Mouse (Mus musculus) 3134 (cell line): ENCODE data around the gene Mrpl38.
"Not testable (repeated sequence)": the region's sequence is repeated elsewhere in the genome, so short reads cannot be mapped to it uniquely, and the experiment has no call there.

Source experiments
- DNase-seq: peaks from one replicate; pipeline ENCODE4 v3.0.0-alpha.2; 2011; ENCODE audit warnings: low spot score; ENCODE audit not compliant: insufficient read length; ENCODE audit errors: extremely low read depth

Gene Mrpl38

GRCm38 (mm10) chr11:116145481-116146293, 7.0 kb upstream of the Mrpl38 start:
- no peak for DNase-seq

- no peak for DNase-seq
Observed at GRCm38 (mm10) chr11:116143468-116143867, 4.8 kb upstream of the Mrpl38 start.

- peak; percentile 65 for DNase-seq
Observed at GRCm38 (mm10) chr11:116142211-116142991, 3.7 kb upstream of the Mrpl38 start.

- no peak for DNase-seq
Observed at GRCm38 (mm10) chr11:116138096-116138467, 586 bp downstream of the Mrpl38 start.

- DNase-seq, result no peak
Observed at GRCm38 (mm10) chr11:116134171-116134570, 4.5 kb downstream of the Mrpl38 start.

GRCm38 (mm10) chr11:116133497-116133896, 5.2 kb downstream of the Mrpl38 start:
- no peak for DNase-seq

GRCm38 (mm10) chr11:116132366-116133333, 6.0 kb downstream of the Mrpl38 start:
- DNase-seq, result no peak

GRCm38 (mm10) chr11:116131349-116132170, 7.1 kb downstream of the Mrpl38 start:
- DNase-seq, result no peak

- DNase-seq, result peak; percentile 96
Observed at GRCm38 (mm10) chr11:116130488-116131205, 8.0 kb downstream of the Mrpl38 start, which contains the start of gene Trim65. Gene Trim65, minus strand, starts transcription at chr11:116131128.

GRCm38 (mm10) chr11:116129993-116130487, 8.6 kb downstream of the Mrpl38 start:
- no peak for DNase-seq

- no peak for DNase-seq
Observed at GRCm38 (mm10) chr11:116129091-116129790, 9.4 kb downstream of the Mrpl38 start.

GRCm38 (mm10) chr11:116127986-116128385, 10.7 kb downstream of the Mrpl38 start:
- no peak for DNase-seq

GRCm38 (mm10) chr11:116127156-116127980, 11.3 kb downstream of the Mrpl38 start, which contains the start of gene Trim47:
Gene Trim47, minus strand, starts transcription at chr11:116127210.
- no peak for DNase-seq

GRCm38 (mm10) chr11:116126261-116126660, 12.4 kb downstream of the Mrpl38 start:
- DNase-seq, result no peak

- DNase-seq, result not testable (repeated sequence)
Observed at GRCm38 (mm10) chr11:116121731-116122245, 16.9 kb downstream of the Mrpl38 start.

- DNase-seq, result no peak
Observed at GRCm38 (mm10) chr11:116117819-116118218, 20.8 kb downstream of the Mrpl38 start.

- no peak for DNase-seq
Observed at GRCm38 (mm10) chr11:116117241-116117640, 21.4 kb downstream of the Mrpl38 start.
